Mouse (Mus musculus): Measurements from ENCODE around the gene Bcl2l2. TPM values are rescaled to one million over a fixed set of nuclear protein-coding genes. Genes with fewer than 3 reads are reported as not detected.

Gene Bcl2l2
- 3.6 and 6.6 TPM in 2 replicates for total RNA-seq (2017)

DNA sequence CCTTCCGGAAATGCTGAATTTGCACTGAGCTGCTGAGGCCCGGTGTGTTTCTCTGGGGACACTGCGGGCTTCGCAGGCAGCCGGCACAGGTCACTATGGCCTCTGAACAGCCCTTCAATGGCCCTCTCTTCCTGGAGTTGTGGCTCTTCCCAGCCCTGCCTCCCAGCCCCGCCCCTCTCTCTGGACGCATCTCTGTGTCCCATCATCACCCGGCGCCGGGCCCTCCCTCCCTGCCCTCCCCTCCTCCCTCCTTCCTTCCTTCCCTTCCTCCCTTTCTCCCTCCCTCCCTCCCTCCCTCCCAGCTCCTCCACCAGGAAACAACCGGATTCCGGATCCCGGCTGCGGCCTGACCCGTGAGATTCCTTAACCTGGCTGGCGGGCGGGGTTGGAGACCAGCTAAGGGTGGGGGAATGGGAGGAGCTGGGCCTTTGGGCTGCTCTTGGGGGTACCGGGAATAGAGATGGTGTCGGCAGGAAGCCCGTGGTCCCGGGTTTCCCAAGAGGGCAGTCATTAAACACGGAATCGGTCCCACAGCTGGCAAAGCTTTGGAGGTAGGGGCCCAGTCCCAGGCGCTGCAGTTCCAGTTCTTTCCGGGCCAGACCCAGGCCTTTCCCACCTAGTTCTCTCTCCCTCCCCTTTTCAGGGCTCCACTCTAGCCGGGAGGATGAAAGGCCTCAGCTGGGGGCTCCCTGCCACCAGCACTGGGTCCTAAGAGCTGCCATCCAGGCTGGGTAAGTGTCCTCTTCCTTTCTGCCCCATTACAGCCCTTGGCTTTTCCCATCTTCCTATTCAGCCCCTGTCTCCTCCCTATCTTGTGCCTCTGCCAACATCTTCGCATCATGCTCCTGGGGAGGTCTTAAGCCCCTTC is at the start of gene Bcl2l2, which contains the start of gene Gm20521:
Gene Bcl2l2 (plus strand): TSS at position 224 of the 868 bp plus-strand sequence.
Gene Gm20521 (plus strand): TSS at position 288 of the 868 bp plus-strand sequence.
- ATAC-seq (ENCODE audit: extremely low read depth, insufficient number of reproducible peaks, low FRiP score, poor library complexity, severe bottlenecking) = no peak

DNA sequence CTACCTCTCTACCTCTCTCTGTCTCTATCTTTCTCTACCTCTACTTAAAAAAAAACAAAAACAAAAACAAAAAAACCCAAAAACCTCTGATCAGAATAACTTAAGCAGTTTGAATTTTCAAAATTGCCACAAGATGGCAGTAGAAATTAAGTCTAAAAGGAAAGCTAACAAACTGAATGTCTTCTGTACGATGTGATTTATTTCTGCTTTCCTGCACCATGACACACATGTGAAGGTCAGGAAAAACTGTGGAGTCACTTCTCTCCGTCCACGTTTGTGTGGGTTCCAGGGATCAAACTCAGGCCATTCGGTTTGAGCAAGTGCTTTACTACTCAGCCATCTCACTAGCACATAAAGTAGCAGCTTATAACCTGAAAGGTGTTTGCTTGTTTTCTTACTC is 39.7 kb upstream of the Bcl2l2 start:
- no peak for ATAC-seq (ENCODE audit: extremely low read depth, insufficient number of reproducible peaks, low FRiP score, poor library complexity, severe bottlenecking)

DNA sequence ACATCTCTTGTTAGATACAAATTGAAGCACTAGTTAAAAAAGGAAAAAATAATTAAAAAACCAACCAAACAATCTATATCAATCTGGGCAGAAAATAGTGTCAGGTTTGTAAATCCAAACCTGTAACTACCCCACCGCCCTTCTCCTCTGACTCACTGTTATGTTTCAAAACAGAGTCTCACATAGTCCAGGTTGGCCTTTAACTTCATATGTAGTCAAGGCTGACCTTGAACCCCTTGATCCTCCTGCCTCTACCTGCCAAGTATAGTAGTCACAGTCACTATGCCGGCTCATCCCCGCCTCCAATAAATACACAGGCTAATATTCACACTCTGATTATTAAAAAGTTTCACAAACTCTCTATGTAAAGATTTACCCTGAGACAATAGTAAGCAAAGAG is 27.5 kb upstream of the Bcl2l2 start:
- no peak for ATAC-seq (ENCODE audit: extremely low read depth, insufficient number of reproducible peaks, low FRiP score, poor library complexity, severe bottlenecking)

DNA sequence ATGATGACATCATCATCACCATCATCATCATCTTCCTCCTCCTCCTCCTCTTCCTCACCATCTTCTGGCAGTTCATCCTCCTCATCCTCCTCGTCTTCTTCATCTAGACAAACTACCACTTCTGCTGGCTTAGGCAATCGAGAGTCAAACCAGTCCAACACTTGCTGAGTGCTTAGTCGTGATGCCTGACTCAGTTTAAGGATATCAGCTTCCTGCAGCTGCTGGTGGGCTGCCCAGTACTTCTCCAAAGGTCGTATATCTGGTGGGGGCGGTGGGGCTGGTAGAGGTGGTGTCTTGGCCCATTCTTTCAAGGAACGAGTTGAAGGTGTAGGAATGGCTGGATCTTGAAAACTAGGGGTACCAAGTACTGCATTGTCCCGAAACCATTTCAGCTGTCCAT is 26.5 kb upstream of the Bcl2l2 start:
- ATAC-seq (ENCODE audit: extremely low read depth, insufficient number of reproducible peaks, low FRiP score, poor library complexity, severe bottlenecking) = no peak

- ATAC-seq (ENCODE audit: extremely low read depth, insufficient number of reproducible peaks, low FRiP score, poor library complexity, severe bottlenecking) = no peak
Measured at GRCm38 (mm10) chr14:54857891-54858290, 25.3 kb upstream of the Bcl2l2 start.

GRCm38 (mm10) chr14:54860511-54860910 is 22.7 kb upstream of the Bcl2l2 start:
- ATAC-seq (ENCODE audit: extremely low read depth, insufficient number of reproducible peaks, low FRiP score, poor library complexity, severe bottlenecking) = peak; percentile 39; the same call in 1 of the 2 replicates

GRCm38 (mm10) chr14:54863501-54864312 is 19.5 kb upstream of the Bcl2l2 start:
- peak; percentile 98 for ATAC-seq (ENCODE audit: extremely low read depth, insufficient number of reproducible peaks, low FRiP score, poor library complexity, severe bottlenecking)

DNA sequence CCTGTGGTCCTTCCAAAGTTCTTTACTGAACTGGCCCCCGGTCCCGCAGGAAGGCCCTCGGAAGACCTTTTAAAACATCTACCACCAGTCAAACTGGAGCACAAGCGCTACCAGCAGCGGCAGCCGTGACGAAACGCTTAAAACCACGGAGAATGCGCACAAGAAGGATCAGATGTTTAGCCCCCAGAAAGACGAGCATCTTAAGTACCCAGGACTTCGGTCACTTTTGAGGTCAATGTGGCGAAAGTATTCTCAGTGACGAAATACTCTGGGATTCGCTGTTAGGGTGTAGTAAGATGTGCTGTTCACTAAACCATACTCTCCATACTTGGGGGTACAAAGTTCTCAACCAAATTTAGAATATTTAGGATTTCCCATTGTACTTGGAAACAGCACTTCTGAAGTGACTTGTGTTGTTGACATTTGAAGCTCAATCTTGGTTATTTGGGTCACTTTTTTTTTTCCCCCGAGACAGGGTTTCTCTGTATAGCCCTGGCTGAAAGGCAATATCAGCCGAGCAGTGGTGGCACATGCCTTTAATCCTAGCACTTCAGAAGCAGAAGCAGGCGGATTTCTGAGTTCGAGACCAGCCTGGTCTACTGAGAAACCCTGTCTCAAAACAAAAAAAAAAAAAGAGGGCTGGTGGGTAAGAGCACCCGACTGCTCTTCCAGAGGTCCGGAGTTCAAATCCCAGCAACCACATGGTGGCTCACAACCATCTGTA is 18.7 kb upstream of the Bcl2l2 start:
- ATAC-seq (ENCODE audit: extremely low read depth, insufficient number of reproducible peaks, low FRiP score, poor library complexity, severe bottlenecking) = peak; percentile 6; the same call in 1 of the 2 replicates

- ATAC-seq (ENCODE audit: extremely low read depth, insufficient number of reproducible peaks, low FRiP score, poor library complexity, severe bottlenecking) = no peak
Measured at GRCm38 (mm10) chr14:54865626-54866025, 17.6 kb upstream of the Bcl2l2 start.

GRCm38 (mm10) chr14:54866268-54866667 is 16.9 kb upstream of the Bcl2l2 start:
- ATAC-seq (ENCODE audit: extremely low read depth, insufficient number of reproducible peaks, low FRiP score, poor library complexity, severe bottlenecking) = no peak

GRCm38 (mm10) chr14:54866936-54867335 is 16.2 kb upstream of the Bcl2l2 start:
- no peak for ATAC-seq (ENCODE audit: extremely low read depth, insufficient number of reproducible peaks, low FRiP score, poor library complexity, severe bottlenecking)

DNA sequence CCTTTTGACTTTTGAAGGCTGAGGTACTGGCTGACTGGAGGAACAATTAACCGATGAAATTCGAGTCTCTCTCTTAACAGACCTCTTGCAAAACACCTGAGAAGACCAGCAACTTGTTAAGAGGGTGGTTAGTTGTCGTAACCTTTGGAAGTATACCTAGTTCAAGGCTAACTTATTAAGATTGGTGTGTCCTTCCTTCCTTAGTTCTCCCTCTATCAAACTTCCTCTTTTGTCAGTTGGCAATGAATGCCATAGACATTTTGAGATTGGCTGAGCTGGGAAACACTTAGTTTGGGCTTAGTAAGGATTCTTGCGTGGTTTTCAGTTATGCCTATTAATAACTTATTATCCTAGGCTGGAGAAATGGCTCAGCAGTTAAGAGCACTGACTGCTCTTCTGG is 15.2 kb upstream of the Bcl2l2 start:
- ATAC-seq (ENCODE audit: extremely low read depth, insufficient number of reproducible peaks, low FRiP score, poor library complexity, severe bottlenecking) = no peak

- no peak for ATAC-seq (ENCODE audit: extremely low read depth, insufficient number of reproducible peaks, low FRiP score, poor library complexity, severe bottlenecking)
Measured at GRCm38 (mm10) chr14:54870861-54871260, 12.3 kb upstream of the Bcl2l2 start, which contains the start of gene Homez. TSS of gene Homez (minus strand) at chr14:54870961.

GRCm38 (mm10) chr14:54874165-54874564 is 9.0 kb upstream of the Bcl2l2 start:
- ATAC-seq (ENCODE audit: extremely low read depth, insufficient number of reproducible peaks, low FRiP score, poor library complexity, severe bottlenecking) = no peak

DNA sequence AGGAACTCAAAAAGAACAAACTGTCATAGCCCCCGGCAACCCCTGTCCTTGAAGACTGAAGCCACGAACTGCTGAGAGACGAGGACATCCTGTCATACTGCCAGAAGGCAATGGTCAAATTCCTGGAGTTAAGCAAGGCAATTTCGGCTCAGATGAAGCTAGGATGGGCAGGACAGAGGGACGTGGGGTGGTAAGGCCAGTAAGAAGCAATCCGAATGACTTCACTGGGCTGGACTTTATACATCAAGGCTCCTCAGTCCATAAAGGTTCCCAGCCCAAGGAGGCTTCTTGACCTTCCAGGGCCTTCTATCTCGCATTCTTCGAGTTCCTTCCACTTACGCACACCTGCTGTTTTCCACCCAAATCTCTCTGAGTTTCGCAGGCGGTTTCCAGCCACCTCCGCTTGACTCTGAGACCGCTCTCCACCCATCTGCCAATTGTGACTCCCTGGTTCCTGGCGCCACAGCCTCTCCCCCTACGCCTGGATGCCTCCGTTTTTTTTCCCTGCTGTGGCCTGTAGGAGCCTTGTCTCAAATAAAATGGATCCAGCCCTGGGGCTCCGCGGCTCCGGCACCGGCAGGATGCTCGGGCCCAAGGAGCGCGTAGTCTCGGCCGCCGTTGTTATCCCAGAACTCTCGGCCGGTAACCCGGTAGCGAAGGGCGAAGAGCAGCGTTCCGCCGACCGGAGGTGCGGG is 7.2 kb upstream of the Bcl2l2 start:
- no peak for ATAC-seq (ENCODE audit: extremely low read depth, insufficient number of reproducible peaks, low FRiP score, poor library complexity, severe bottlenecking)

GRCm38 (mm10) chr14:54876539-54877047 is 6.6 kb upstream of the Bcl2l2 start:
- peak; percentile 33 for ATAC-seq (ENCODE audit: extremely low read depth, insufficient number of reproducible peaks, low FRiP score, poor library complexity, severe bottlenecking)

DNA sequence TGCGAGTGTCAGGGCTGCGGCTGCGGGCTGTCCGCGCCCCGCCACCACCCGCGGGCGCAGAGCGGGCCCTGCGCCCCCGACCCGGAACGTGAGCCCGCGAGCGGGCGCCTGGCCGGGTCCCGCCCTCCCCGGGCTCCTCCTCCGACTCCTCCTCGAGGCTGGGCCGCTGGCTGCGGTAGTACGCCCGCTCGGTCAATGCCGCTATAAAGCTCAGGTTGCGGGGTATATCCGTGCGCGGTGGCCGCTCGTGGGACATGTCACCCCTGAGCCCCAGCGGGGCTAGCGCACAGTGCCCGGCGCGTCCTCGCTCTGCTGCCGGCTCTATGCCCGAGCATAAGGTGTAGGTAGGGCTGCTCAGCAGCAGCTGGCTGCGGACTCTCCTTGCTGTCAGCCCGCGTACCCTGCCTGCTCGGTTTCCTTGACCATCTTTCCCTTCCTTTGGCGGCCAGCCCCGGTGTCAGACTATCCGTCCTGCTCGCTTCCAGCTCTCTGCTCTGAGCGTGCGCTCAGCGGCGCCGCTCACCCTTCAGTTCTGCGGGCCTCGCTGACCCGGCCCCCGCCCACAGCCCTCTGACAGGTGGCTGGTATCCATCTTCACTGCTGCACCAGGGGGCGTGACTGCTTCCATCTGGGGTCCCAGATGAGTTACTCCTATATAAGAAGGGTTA is 6.0 kb upstream of the Bcl2l2 start, which contains the start of gene Ppp1r3e:
Gene Ppp1r3e (minus strand): TSS at position 503 of the 668 bp plus-strand sequence.
- ATAC-seq (ENCODE audit: extremely low read depth, insufficient number of reproducible peaks, low FRiP score, poor library complexity, severe bottlenecking) = peak; percentile 55
